Mouse (Mus musculus) erythroblast, embryonic 14.5 days (primary cell): ENCODE results near the gene Arhgap45.

Experiments used
- GATA1 ChIP-seq: IDR thresholded peaks from 2 replicates; pipeline ENCODE4 v1.6.1; 2012; ENCODE audit warnings: low read length, inconsistent platforms, mixed read lengths
- TAL1 ChIP-seq: IDR thresholded peaks from 3 replicates; pipeline ENCODE4 v1.6.1; 2012; ENCODE audit warnings: low read length, inconsistent platforms, mixed read lengths

DNA sequence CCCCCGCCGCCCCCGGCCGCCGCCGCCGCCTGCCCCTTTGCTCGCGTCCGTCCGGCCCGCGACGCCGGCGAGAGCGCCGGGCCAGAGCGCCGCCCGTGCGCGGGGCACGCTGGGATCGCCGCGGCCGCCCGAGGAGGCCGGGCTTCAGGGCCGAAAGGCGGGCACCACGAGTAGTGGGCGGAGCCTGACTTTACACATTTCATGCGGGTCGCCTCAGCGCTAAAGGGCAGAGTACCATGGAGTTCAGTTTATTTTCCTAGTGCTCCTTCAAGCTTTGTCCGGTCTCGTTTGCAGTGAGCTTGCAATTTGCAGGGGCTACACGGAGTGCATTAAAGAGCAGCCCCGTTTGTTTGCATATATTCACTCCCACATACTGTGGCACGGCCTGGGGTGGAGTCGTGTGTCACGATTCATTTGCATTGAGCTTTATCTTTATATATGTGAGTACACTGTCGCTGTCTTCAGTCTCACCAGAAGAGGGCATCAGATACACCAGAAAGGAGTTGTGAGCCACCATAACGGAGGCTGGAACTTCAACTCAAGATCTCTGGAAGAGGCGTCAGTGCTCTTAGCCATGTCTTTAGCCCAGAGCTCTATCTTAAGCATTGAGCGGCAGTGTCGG is 32.1 kb upstream of the Arhgap45 start, which contains the start of gene Tmem259:
- TF ChIP-seq GATA1, result no peak
- TF ChIP-seq TAL1, result no peak
